Mouse (Mus musculus): ENCODE data around the gene Zfand2b. TPM values are rescaled to one million over a fixed set of nuclear protein-coding genes. Genes with fewer than 3 reads are reported as not detected.

Gene Zfand2b
- polyA plus RNA-seq (2016; fragmentation: Nextera tagmentation; extraction: Ambion mirVana) = 43.5 and 46.3 TPM in 2 replicates

GRCm38 (mm10) chr1:75168472-75169464 lies at the start of gene Zfand2b:
TSS of gene Zfand2b (plus strand) at chr1:75168646.
- H3K9me3 ChIP-seq (replicated peaks) = no peaks in the 10 kb centered on the region
- WGBS (ENCODE audit: insufficient replicate concordance) = 1% methylated on average over 53 of the region's 59 CpGs
- H3K27ac ChIP-seq = peak within 1 kb of the TSS; percentile 97
- peaks cover 33% of the 10 kb centered on the region for H3K4me1 ChIP-seq
- peak within 1 kb of the TSS; percentile 82 for H3K4me2 ChIP-seq
- peaks cover 43% of the 10 kb centered on the region for H3K36me3 ChIP-seq
- H3K4me3 ChIP-seq = peak within 1 kb of the TSS; percentile 83
- peak; percentile 96 for ATAC-seq
- peak within 1 kb of the TSS; percentile 87 for H3K9ac ChIP-seq
- no peaks in the 10 kb centered on the region for H3K27me3 ChIP-seq (replicated peaks)

GRCm38 (mm10) chr1:75122211-75122610 lies 46.2 kb upstream of the Zfand2b start:
- WGBS (ENCODE audit: insufficient replicate concordance) = 56% methylated on average over 3 of the region's 3 CpGs
- no peaks in the 10 kb centered on the region for H3K36me3 ChIP-seq
- no peak overlapping the region for H3K4me2 ChIP-seq
- no peak overlapping the region for H3K4me3 ChIP-seq
- H3K27ac ChIP-seq = no peak overlapping the region
- H3K9ac ChIP-seq = no peak overlapping the region
- no peak for ATAC-seq
- no peaks in the 10 kb centered on the region for H3K27me3 ChIP-seq (replicated peaks)
- peaks cover 25% of the 10 kb centered on the region for H3K4me1 ChIP-seq
- no peaks in the 10 kb centered on the region for H3K9me3 ChIP-seq (replicated peaks)

- peak within 1 kb of the TSS; percentile 75 for H3K4me2 ChIP-seq
- H3K9ac ChIP-seq = peak within 1 kb of the TSS; percentile 72
- H3K4me3 ChIP-seq = peak within 1 kb of the TSS; percentile 62
- no peaks in the 10 kb centered on the region for H3K36me3 ChIP-seq
- peak within 1 kb of the TSS; percentile 96 for H3K27ac ChIP-seq
- no peaks in the 10 kb centered on the region; the same call in 1 of the 2 replicates for H3K27me3 ChIP-seq (replicated peaks)
- H3K4me1 ChIP-seq = peaks cover 28% of the 10 kb centered on the region
- no peaks in the 10 kb centered on the region for H3K9me3 ChIP-seq (replicated peaks)
- 1% methylated on average over 56 of the region's 56 CpGs for WGBS (ENCODE audit: insufficient replicate concordance)
- peak; percentile 94 for ATAC-seq
Observed at GRCm38 (mm10) chr1:75124346-75125321, 43.8 kb upstream of the Zfand2b start, which contains the start of gene Nhej1. TSS of gene Nhej1 (minus strand) at chr1:75125200.

GRCm38 (mm10) chr1:75125418-75125817 lies 43.0 kb upstream of the Zfand2b start:
- H3K4me1 ChIP-seq = peaks cover 28% of the 10 kb centered on the region
- H3K27ac ChIP-seq = peak overlapping the region; percentile 96
- 33% methylated on average over 5 of the region's 5 CpGs for WGBS (ENCODE audit: insufficient replicate concordance)
- H3K4me2 ChIP-seq = peak overlapping the region; percentile 75
- peaks cover 3% of the 10 kb centered on the region; the same call in 1 of the 2 replicates for H3K27me3 ChIP-seq (replicated peaks)
- peak overlapping the region; percentile 62 for H3K4me3 ChIP-seq
- peak overlapping the region; percentile 72 for H3K9ac ChIP-seq
- H3K9me3 ChIP-seq (replicated peaks) = no peaks in the 10 kb centered on the region
- ATAC-seq = no peak
- H3K36me3 ChIP-seq = no peaks in the 10 kb centered on the region

GRCm38 (mm10) chr1:75128641-75129040 lies 39.8 kb upstream of the Zfand2b start:
- H3K27me3 ChIP-seq (replicated peaks) = peaks cover 12% of the 10 kb centered on the region; the same call in 1 of the 2 replicates
- H3K4me3 ChIP-seq = no peak overlapping the region
- H3K36me3 ChIP-seq = no peaks in the 10 kb centered on the region
- H3K4me2 ChIP-seq = no peak overlapping the region
- 71% methylated on average over 3 of the region's 3 CpGs for WGBS (ENCODE audit: insufficient replicate concordance)
- no peak for ATAC-seq
- no peaks in the 10 kb centered on the region for H3K9me3 ChIP-seq (replicated peaks)
- H3K27ac ChIP-seq = no peak overlapping the region
- H3K4me1 ChIP-seq = peaks cover 44% of the 10 kb centered on the region
- no peak overlapping the region for H3K9ac ChIP-seq

GRCm38 (mm10) chr1:75133421-75134207 lies 34.8 kb upstream of the Zfand2b start, which contains the start of gene Slc23a3:
TSS of gene Slc23a3 (minus strand) at chr1:75133890.
- peak within 1 kb of the TSS; percentile 32; the same call in 1 of the 2 replicates for H3K4me2 ChIP-seq
- no peaks in the 10 kb centered on the region for H3K9me3 ChIP-seq (replicated peaks)
- H3K27ac ChIP-seq = peak within 1 kb of the TSS; percentile 55
- WGBS (ENCODE audit: insufficient replicate concordance) = 58% methylated on average over 12 of the region's 12 CpGs
- peaks cover 40% of the 10 kb centered on the region for H3K36me3 ChIP-seq
- H3K4me1 ChIP-seq = peaks cover 63% of the 10 kb centered on the region
- peaks cover 12% of the 10 kb centered on the region; the same call in 1 of the 2 replicates for H3K27me3 ChIP-seq (replicated peaks)
- no peak within 1 kb of the TSS for H3K4me3 ChIP-seq
- peak within 1 kb of the TSS; percentile 12 for H3K9ac ChIP-seq
- ATAC-seq = no peak

- ATAC-seq = peak; percentile 71
- peak overlapping the region; percentile 32 for H3K4me3 ChIP-seq
Observed at GRCm38 (mm10) chr1:75136293-75136692, 32.2 kb upstream of the Zfand2b start.

GRCm38 (mm10) chr1:75136730-75137129 lies 31.7 kb upstream of the Zfand2b start:
- H3K36me3 ChIP-seq = peaks cover 56% of the 10 kb centered on the region
- peak overlapping the region; percentile 32 for H3K4me3 ChIP-seq
- peaks cover 9% of the 10 kb centered on the region; the same call in 1 of the 2 replicates for H3K27me3 ChIP-seq (replicated peaks)
- H3K9me3 ChIP-seq (replicated peaks) = no peaks in the 10 kb centered on the region
- peak; percentile 92 for ATAC-seq
- 16% methylated on average over 3 of the region's 3 CpGs for WGBS (ENCODE audit: insufficient replicate concordance)
- peak overlapping the region; percentile 77 for H3K9ac ChIP-seq
- peaks cover 88% of the 10 kb centered on the region for H3K4me1 ChIP-seq
- peak overlapping the region; percentile 88 for H3K4me2 ChIP-seq
- H3K27ac ChIP-seq = peak overlapping the region; percentile 100

More at GRCm38 (mm10) chr1:75136293-75136692, 32.2 kb upstream of the Zfand2b start:
- H3K4me1 ChIP-seq = peaks cover 88% of the 10 kb centered on the region
- peak overlapping the region; percentile 88 for H3K4me2 ChIP-seq
- H3K9ac ChIP-seq = peak overlapping the region; percentile 77
- H3K9me3 ChIP-seq (replicated peaks) = no peaks in the 10 kb centered on the region
- H3K27ac ChIP-seq = peak overlapping the region; percentile 100
- WGBS (ENCODE audit: insufficient replicate concordance) = 29% methylated on average over 6 of the region's 6 CpGs
- H3K36me3 ChIP-seq = peaks cover 56% of the 10 kb centered on the region
- H3K27me3 ChIP-seq (replicated peaks) = peaks cover 9% of the 10 kb centered on the region; the same call in 1 of the 2 replicates

GRCm38 (mm10) chr1:75138448-75138847 lies 30.0 kb upstream of the Zfand2b start:
- H3K36me3 ChIP-seq = peaks cover 56% of the 10 kb centered on the region
- H3K4me3 ChIP-seq = peak overlapping the region; percentile 81
- no peaks in the 10 kb centered on the region for H3K27me3 ChIP-seq (replicated peaks)
- peak overlapping the region; percentile 88 for H3K4me2 ChIP-seq
- H3K27ac ChIP-seq = peak overlapping the region; percentile 100
- H3K9me3 ChIP-seq (replicated peaks) = no peaks in the 10 kb centered on the region
- peak overlapping the region; percentile 32; the same call in 1 of the 2 replicates for H3K9ac ChIP-seq
- 48% methylated on average over 2 of the region's 2 CpGs for WGBS (ENCODE audit: insufficient replicate concordance)
- no peak for ATAC-seq
- H3K4me1 ChIP-seq = peaks cover 74% of the 10 kb centered on the region

GRCm38 (mm10) chr1:75140601-75141190 lies 27.8 kb upstream of the Zfand2b start:
- H3K9ac ChIP-seq = peak overlapping the region; percentile 92
- peaks cover 77% of the 10 kb centered on the region for H3K4me1 ChIP-seq
- no peaks in the 10 kb centered on the region for H3K27me3 ChIP-seq (replicated peaks)

More at GRCm38 (mm10) chr1:75140601-75141190, 27.8 kb upstream of the Zfand2b start:
- ATAC-seq = no peak
- peak overlapping the region; percentile 81 for H3K4me3 ChIP-seq
- no peaks in the 10 kb centered on the region for H3K9me3 ChIP-seq (replicated peaks)
- H3K36me3 ChIP-seq = peaks cover 66% of the 10 kb centered on the region
- H3K4me2 ChIP-seq = peak overlapping the region; percentile 88
- WGBS (ENCODE audit: insufficient replicate concordance) = 50% methylated on average over 4 of the region's 4 CpGs
- peak overlapping the region; percentile 99 for H3K27ac ChIP-seq

Measured in liver, embryonic 12.5 days (tissue).